Mouse (Mus musculus): Measurements from ENCODE around the gene Srd5a2.
A peak's percentile ranks its signal among the peaks of the same experiment; 100 is the strongest.
"Not testable (repeated sequence)": the region's sequence is repeated elsewhere in the genome, so short reads cannot be mapped to it uniquely, and the experiment has no call there.

The Srd5a2 gene

DNA sequence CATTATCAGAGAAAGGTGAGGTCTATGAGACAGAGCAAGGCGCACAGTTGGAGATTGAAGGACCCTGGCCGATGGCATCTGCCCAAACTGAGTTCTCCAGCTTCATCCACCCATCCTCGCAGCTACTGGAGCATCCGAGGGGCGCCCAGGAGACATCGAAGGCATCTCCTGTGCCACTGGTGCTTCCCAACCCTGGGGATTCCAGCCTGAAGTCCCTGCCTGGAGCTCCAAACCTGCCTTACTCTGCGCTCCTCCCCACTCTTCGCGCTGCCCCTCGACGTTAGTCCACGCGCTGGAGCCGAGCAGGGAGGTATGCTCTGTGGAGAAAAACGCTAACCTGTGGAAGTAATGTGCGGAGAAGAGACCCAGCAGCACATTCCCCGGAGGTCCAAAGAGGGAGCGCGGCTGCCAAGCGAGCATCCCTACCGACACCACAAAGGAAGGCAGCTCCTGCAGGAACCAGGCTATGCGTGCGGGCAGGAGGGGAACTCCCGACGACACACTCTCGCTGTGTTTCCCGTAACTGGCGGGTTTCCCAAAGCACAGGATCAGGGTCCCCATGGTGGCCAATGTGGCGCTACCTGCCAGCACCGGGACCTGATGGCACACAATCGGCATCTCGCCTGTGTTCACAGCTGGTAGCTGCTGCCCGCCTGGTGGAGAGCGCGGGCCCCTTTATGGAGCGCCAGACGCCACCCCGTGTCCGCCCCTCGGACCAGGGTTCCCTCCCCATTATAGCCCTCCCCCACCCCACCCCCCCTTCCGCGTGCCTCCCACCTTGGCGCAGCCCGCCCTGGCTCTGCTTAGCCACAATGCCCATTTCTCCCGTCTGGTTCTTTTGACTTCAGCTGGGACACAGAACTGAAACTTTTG lies at the start of gene Srd5a2:
Gene Srd5a2, minus strand, starts transcription at position 707 of the 873 bp plus-strand sequence.
- no peak for DNase-seq (ENCODE audit: low read depth)

DNA sequence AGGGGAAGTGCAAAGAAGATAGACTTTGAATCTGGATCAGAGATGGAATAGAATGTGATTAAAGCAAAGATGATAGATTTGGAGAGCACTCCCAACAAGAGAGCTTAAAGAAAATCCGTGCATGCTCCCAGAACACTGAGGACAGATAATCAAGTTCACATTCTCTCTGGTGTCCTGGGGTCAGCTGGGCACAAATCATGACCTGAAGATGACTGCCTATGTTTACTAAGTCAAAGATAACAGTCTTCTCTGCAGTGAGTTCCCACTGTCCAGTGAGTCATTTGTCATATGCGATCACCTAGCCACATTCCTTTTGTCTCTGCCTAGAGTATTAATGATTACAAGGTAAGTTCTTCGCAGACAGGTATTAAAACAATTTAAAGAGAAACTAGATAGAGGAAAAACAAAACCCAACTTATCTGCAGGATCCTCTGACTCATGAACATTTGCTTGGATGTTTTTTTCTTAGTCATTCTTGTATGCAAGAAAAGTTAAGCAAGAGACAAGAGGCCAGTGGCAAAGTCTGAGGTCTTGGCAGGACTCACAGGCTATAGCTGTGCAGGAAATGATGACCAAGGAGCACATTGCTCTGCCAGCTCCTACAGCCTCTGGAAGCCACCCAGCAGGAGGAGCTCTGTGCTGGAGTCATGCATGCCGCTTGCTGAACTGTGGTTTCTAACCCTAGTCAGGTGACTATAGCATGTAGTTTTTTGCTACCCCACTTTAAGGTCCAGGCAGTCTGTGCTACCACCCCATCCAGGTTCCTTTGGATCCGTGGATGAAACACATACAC lies 41.4 kb upstream of the Srd5a2 start:
- no peak for DNase-seq (ENCODE audit: low read depth)

DNA sequence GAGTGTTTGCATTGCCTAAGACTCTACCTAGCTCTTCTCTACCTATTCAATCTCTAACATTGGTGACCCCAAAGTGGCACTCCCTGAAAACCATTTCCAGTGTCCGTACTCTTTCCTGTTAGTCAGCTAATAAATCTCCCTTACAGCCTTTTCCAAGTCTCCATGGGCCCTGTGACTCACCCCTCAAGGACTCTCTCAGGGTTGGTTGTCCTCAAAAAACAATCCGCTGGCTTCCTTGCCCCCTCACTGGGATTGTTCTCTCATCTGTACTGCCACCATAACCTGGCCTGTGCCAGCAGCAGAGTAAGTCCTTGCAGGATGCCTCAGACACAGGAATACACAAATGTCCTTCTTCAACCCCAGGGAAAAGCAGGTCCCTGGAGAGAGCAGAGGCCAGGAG lies 40.3 kb upstream of the Srd5a2 start:
- no peak for DNase-seq (ENCODE audit: low read depth)

DNA sequence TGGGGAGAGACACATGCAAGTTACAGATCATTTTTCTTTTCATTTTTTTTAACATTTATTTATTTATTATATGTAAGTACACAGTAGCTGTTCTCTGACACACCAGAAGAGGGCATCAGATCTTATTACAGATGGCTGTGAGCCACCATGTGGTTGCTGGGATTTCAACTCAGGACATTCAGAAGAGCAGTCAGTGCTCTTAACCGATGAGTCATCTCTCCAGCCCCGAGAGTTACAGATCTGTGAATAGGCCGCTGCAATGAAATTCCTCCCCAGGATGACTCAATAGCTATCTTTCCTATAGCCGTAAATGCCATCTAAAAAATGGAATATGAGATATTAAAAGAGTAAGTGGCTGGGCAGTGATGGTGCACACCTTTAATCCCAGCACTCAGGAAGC lies 35.7 kb upstream of the Srd5a2 start:
- no peak for DNase-seq (ENCODE audit: low read depth)

DNA sequence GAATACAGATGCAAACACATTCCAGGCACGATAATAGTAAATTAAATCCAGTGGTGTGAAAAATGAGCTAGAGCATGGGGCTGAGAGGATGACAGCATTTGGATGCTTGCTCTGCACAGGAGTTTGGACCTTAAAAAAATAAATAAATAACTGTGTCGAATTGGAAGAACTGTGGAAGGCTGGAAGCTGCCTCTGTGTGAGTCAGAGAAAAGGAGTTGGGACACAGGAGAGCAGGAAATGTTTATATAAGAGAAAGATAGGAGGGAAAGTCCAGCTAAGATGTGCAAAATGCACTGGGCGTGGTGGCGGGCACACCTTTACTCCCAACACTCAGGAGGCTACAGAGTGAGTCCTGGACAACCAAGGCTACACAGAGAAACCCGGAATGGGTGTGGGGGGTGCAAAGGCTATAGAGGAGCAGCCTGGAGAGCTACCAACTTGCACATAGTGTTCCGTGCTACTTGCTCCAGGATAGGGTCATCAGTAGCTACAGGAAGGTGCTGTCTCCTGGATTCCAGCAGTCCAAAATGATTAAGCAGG lies 32.4 kb upstream of the Srd5a2 start:
- DNase-seq (ENCODE audit: low read depth): no peak

DNA sequence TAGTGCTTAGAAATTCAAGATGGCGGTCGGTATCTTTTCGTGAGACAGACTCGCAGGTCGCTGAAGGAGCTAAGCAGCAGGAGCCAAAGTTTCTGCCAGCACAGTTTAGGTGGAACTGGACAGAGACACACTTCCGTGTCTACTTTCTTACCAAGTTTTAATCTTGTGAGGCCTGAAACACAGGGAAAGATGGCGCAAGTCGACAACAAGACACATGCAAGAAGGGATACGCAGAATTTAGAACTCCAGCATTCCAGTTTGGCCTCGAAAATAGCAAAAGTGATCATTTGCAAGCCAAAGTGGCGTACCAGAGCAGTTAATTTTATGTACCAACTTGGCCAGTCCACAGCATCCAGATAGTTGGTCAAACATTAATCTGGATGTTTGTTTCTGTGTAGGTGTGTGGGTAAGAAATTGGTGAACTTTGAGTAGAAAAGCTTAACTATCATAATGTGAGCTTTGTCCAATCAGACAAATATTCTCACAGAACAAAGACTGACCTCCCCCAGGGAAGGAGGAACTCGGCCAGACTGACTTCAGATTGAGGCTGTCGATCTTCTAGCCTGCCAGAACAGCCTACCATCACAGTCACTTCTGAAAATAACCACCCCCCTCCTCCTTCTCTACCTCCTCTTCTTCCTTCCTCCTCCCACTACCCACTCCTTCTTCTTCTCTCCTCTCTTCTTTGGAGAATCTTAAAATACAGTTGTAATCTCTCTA lies 31.2 kb upstream of the Srd5a2 start:
- no peak for DNase-seq (ENCODE audit: low read depth)

DNA sequence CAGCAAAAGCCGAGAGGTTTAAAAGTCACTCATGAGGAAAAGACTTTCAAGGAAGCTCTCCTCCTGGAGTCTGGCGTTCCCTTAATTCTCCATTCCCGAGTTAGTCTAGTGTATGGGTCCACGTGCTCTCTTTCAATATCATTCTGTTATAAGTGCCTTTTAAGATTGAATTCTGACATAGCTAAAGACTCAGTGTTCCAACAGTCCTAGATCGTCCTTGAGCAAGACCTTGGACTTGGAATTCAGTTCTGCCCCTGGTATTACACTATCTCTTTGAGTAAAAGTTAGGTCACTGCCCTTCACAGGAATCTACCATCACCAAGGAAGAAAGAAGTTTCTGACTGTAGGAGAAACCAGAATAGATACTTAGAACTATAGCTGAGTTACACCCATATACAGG lies 25.4 kb upstream of the Srd5a2 start:
- DNase-seq (ENCODE audit: low read depth): not testable (repeated sequence)

DNA sequence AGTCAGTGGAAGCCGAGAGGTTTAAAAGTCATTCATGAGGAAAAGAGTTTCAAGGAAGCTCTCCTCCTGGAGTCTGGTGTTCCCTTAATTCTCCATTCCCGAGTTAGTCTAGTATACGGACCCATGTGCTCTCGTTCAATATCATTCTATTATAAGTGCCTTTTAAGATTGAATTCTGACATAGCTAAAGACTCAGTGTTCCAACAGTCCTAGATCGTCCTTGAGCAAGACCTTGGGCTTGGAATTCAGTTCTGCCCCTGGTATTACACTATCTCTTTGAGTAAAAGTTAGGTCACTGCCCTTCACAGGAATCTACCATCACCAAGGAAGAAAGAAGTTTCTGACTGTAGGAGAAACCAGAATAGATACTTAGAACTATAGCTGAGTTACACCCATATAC lies 15.0 kb upstream of the Srd5a2 start:
- not testable (repeated sequence) for DNase-seq (ENCODE audit: low read depth)

DNA sequence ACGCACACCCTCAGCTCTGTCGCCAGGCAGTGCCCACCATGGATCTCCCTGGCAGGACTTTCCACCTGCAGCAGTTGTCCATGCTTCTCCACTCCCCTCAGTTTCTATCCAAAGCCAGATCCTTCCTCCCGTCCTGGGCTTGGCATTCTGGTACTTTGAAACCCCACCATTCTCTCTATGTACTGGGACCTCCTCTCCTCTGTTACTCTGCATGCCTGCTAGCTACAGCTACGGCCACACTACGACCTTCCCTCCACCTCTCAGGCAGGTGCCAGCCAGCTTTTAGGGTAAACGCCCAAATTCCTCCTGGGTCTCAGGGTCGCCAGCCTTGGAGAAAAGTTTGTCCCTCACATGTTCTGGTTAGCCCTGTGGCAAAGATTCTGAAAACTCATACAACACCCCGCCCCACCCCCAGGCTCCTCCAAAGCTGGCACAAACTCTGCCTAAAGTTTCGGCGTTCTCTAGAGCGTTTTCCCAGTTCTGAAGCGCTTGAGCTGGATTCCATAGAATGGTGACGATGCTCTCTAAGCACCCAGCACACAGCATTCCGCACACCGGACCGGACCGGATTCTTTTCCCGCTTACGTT lies 607 bp upstream of the Srd5a2 start:
- DNase-seq (ENCODE audit: low read depth): no peak

DNA sequence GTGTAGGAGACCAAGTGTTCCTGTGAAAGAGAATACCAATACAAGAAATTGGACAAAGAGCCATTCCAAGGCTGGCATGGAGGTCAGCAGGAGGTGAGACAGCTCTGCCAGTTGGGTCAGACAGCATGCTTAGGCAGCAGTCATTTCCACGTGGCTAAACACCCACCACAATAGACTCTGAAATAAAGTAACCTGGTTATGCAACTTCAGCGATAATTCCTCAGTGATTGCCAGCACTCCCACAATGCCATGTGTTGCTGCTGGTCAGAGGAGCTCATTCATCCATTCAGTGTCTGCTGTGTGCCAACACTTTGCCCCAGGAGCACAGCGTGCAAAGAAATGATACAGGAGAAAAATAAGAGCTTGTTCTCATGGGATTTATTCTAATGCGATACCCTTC lies 4.0 kb downstream of the Srd5a2 start:
- DNase-seq (ENCODE audit: low read depth): no peak

DNA sequence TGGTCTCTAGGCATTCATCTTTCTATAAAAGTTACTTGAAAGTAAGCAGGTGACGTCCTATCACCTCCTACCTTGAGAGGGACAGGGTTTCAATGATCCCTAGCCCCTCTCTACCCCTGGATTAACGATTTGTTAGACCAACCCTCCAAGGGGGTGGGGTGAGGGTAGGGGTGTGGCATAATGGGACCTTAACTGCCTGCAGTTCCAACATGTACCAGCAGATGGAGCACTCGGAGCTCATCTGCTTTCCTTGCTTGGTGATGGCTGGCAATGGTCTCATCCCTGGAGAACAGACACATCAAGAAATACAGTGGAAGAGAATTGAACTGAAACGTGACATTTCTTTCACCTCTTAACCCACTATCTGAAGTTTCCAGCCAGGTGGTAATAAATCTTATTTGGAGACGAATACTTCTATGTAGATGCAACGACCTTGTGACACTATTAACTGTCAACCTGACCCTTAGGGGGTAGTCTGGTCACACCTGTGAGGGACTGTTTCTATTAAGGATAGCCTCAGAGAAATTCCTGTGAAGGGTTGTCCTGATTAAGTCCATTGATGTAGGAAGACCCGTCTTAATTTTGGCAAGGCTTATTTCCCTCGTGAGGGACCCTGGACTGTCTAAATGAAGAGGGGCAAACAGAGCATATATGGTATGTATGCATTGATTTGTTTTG lies 27.1 kb downstream of the Srd5a2 start:
- peak; percentile 62 for DNase-seq (ENCODE audit: low read depth)

DNA sequence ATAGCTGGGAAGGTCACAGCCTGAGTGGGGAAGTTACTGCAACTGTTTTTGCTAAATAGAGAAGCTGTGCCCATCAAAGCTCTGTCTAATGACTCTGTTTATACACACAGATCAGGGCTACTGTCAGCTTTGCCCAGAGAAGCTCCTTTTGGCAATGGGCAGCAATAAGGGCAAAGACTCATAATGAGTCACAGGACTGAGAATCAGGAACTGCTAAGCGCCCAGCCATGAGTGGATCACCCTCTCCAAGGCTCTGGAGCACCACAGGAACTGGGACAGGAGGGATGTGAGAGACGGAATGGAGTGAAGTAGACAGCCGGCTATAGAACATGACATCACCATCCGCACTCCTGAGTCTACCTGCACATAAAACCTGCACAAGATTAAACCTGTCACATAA lies 29.4 kb downstream of the Srd5a2 start:
- no peak for DNase-seq (ENCODE audit: low read depth)

DNA sequence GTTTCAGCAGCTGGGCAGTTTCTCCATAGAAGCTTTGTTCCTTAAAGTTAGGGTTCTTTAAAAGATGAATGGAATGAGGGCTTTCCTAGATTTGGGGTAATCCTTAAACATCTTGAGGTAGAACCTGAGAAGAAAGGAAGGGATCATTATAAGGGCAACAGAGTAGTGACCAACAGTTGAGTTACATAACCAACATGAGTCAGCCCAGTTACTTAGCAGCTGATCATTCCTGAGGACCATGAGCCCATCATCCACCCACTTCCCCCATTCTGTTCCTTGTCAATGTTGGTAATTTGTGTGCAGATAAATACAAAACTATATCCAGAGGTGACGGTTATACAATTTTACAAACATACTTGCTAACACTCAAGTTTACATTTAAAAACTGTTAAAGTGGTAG lies 30.1 kb downstream of the Srd5a2 start:
- DNase-seq (ENCODE audit: low read depth): no peak

DNA sequence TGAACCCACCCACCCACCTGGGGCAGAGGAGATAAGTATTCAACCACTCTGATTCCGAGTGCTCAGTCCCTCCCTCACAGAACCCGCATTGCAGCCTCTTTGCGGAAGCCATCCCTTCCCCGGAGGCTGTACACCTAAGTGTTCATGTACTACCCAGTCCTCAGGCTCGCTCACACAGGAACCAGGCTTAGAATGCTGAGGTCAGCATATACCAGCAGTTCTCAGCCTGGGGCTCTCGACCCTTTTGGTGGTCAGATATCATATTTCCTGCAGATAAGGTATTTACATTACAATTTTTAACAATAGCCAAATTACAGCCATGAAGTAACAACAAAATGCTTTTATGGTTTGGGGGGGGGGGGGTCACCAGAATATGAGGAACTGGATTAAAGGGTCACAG lies 32.6 kb downstream of the Srd5a2 start:
- no peak for DNase-seq (ENCODE audit: low read depth)

DNA sequence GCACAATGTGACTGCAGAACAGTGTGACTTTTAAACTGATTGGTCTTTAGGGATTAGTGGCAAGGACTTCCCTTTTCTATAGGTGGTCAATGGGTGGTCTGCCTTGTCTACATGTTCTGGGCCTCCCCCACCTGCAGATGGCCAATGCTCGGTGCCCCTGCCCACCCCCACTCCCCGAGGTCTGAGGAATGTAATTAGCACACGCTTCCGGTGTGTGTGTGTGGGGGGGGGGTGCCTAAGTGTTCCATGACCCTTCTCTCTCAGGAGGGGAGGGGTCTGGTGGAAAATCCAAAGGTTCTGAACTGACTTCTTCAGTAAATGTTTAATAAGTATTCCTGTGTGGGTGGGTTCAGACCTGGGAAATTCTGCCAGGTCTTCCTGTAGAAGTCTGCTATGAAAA lies 39.0 kb downstream of the Srd5a2 start:
- DNase-seq (ENCODE audit: low read depth): no peak

DNA sequence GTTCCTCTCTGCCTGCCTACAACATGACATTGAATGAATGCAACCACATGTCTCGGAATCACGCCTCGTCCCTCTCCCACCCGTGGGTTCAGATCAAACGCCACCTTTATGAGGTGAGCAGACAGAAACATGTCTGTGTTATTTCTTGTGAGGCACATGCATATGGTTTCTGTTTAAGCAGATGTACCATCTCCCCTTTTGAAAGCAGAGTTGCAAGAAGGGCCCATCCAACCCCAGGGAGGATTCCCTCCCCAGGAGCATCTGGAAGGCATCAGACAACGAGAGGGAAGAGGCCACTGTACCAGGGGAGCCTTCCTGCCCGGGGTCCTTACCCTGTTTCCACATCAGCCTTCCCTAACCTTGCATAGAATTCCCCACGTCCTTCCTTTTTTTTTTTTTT lies 40.7 kb downstream of the Srd5a2 start:
- no peak for DNase-seq (ENCODE audit: low read depth)

DNA sequence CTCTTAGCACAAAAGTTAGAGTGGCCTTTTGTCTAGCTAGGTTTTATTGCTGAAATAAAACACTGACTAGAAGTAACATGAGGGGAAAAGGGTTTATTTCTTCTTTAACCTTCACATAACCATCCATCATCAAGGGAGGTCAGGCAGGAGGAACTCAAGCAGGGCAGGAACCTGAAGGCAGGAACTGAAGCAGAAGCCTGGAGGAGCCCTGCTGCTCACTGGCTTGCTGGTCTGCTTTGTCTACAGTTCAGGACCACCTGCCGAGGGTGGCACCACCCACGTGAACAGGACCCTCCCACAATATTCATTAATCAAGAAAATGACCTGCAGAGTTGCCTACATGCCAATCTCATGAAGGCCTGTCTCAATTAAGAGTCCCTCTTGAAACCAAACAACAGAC lies 45.3 kb downstream of the Srd5a2 start:
- no peak for DNase-seq (ENCODE audit: low read depth)

DNA sequence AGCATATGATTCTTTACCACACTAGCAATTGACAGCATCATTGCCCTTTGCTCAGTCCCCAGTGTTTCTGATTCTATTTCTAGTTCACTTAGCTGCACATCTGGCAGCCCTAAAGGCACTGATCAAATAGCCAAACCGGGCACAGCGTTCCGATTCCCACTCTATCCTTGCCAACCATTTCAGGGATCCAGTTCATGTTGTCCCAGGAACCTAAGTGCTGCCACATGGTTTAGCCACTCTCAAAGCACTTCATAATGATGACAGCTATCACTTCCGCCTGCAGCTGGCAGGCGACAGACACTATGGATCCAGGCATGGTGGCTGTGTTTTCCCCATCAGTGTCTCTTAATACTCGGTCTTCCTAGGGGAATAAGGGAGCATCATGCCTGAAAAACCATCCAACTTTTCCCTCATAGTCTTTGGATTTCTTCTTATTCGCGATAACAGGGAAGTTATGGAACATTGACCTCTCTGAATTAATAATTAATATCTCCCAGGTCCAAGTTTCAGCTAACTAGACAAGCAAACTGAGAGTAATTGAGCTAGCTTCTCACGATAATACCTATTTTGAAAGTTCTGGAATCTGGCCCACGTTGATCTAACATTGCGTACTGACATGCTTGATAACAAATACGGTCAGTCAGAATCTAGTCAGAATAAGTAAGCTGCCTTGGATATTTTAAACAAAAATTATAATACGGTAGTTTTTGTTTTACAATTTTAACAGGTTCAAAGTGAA lies 51.6 kb downstream of the Srd5a2 start:
- no peak for DNase-seq (ENCODE audit: low read depth)

DNA sequence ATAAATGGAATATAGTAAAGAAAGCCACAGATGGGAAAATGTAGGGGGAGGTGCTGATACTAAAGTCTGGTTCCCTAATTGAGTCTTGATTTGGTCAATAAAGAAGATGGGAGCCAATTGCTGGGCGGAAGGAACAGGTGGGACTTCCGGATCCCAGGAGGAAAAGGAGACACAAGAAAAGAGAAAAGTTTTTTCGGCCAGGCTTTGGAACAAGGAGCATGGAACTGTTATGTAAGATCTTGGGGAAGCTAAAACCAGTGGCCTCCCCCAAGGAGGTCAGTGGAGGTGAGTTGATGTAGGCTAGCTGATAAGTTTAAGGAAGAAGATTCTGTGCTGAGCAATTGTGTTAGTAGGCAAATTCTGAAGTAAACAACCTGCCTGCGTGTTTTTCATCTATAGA lies 56.5 kb downstream of the Srd5a2 start:
- DNase-seq (ENCODE audit: low read depth): no peak

DNA sequence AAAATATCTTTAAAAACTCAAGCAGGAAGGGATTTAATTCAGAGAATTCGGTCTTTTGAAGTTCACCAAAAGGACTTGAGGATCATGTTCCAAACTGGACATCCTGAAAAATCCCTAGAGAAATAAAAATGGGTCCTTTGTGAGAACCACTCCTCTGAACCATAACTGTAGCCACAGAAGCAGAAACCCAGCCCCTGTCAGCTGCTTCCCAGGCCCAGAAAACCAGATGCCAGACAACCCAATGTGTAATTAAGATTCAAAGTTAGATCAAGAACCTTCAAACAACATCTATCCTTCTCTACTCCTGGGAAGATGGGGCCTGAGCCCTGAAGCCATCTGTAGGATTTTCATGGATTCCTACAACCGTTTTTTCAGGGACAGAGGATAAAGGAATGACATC lies 61.1 kb downstream of the Srd5a2 start:
- DNase-seq (ENCODE audit: low read depth): no peak

DNA sequence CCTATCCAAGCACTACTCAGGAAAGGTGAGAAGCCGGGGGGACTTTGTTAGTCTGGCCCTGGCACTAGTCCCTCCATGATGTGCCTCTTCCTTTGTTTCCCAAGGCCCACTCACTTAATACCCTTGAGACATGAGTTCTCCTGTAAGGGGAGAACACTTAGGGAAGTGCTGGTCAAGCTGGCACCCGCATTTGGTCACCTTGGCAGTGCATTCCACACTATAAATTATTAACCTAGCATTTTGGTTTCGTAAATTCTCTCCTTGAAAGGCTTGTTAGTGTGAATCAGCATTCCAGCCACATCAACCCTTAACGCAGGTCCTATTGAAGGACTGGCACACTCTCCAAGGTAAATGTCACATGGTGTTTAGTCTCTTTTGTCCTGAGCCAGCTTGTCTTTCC lies 61.8 kb downstream of the Srd5a2 start:
- DNase-seq (ENCODE audit: low read depth): no peak

All from c-Kit-positive CD71-positive TER-119-negative erythroid progenitor cells, embryonic 14.5 days (primary cell).